Mouse (Mus musculus): ENCODE measurements around the gene Esp8.
"Not testable (repeated sequence)": the region's sequence is repeated elsewhere in the genome, so short reads cannot be mapped to it uniquely, and the experiment has no call there.

Gene Esp8

DNA sequence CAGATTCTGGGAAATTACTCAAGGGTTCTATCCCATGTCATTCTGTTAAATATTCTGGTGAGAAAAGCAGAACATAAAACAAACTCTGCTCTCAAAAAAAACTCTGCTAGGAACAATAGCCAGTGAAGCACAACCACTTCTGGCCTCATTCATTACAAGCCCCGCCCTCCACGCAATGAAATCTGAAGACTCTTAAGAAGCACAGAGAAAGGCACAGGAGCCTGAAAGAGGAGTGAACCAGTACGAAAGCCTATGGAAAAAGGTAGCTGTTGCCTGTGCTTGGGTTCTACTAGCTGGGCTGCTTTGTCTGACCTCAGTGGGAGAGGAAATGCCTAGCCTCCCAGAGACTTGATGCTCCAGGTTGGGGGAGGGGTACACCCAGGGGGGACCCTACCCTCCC is at the start of gene Esp8:
Esp8 (plus strand) TSS at position 205 of the 400 bp plus-strand sequence.
- no peak for DNase-seq (ENCODE audit: low spot score)

- not testable (repeated sequence) for DNase-seq (ENCODE audit: low spot score)
Observed at GRCm38 (mm10) chr17:40483566-40483965, 36.3 kb upstream of the Esp8 start.

GRCm38 (mm10) chr17:40495468-40496185 is 24.2 kb upstream of the Esp8 start:
- not testable (repeated sequence) for DNase-seq (ENCODE audit: low spot score)

DNA sequence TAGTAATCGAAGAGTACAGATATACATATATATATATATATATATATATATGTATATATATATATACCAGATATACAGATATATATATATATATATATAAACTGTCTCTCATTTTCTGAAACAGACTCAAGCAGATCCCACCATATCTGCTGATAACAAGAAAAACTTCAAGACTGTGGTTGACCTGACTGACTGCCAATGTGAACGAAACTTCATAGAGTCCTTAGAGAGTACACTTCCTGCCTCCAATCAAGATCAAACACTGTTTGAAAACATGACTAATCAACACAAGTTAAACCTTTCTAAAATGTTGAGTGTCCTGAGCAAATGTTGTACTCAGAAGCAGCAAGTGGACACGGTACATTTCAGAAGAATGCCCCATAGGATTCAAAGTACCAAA is 10.0 kb downstream of the Esp8 start:
- no peak for DNase-seq (ENCODE audit: low spot score)

- no peak for DNase-seq (ENCODE audit: low spot score)
Observed at GRCm38 (mm10) chr17:40531147-40531546, 11.3 kb downstream of the Esp8 start.

- not testable (repeated sequence) for DNase-seq (ENCODE audit: low spot score)
Observed at GRCm38 (mm10) chr17:40547005-40547404, 27.2 kb downstream of the Esp8 start.

- peak; percentile 28 for DNase-seq (ENCODE audit: low spot score)
Observed at GRCm38 (mm10) chr17:40553470-40553869, 33.6 kb downstream of the Esp8 start.

- DNase-seq (ENCODE audit: low spot score), result no peak
Observed at GRCm38 (mm10) chr17:40561207-40561606, 41.4 kb downstream of the Esp8 start, which contains the start of gene Esp6. Gene Esp6 (plus strand): TSS chr17:40561507.

All from embryo, embryonic 10.5 days (tissue).